ENCODE assay signal across 8 mouse cellular contexts in genomic region chr1:165934648-165935465, GRCm38 (mm10).
DNase-seq lines count a peak whose midpoint lies in the region; ATAC-seq and TF ChIP-seq lines count a peak whose summit lies in the region.

No protein-coding gene starts in this region.

- H3K9me3 ChIP-seq in liver, postnatal 0 days (ENCODE audit: low read length), result no peaks in the 10 kb centered on the region
- no peaks in the 10 kb centered on the region for H3K9me3 ChIP-seq in forebrain, postnatal 0 days (ENCODE audit: low read length)
- H3K9me3 ChIP-seq in kidney, embryonic 16.5 days (ENCODE audit: low read length), result no peaks in the 10 kb centered on the region

- H3K79me2 ChIP-seq in macrophage (ENCODE audit: inconsistent target), result peaks cover 18% of the 10 kb centered on the region; the same call in 1 of the 2 replicates

- H3K36me3 ChIP-seq in liver, postnatal 0 days (replicated peaks; ENCODE audit: insufficient read depth, low read length), result no peaks in the 10 kb centered on the region
- H3K36me3 ChIP-seq in forebrain, postnatal 0 days (ENCODE audit: insufficient read depth), result no peaks in the 10 kb centered on the region
- no peaks in the 10 kb centered on the region for H3K36me3 ChIP-seq in macrophage (ENCODE audit: inconsistent target)
- no peaks in the 10 kb centered on the region for H3K36me3 ChIP-seq in kidney, embryonic 16.5 days (ENCODE audit: insufficient read depth, low read length)

- no peaks in the 10 kb centered on the region for H3K27me3 ChIP-seq in liver, postnatal 0 days (ENCODE audit: insufficient read depth, low read length)
- no peaks in the 10 kb centered on the region for H3K27me3 ChIP-seq in forebrain, postnatal 0 days (ENCODE audit: insufficient read depth, low read length)
- H3K27me3 ChIP-seq in kidney, embryonic 16.5 days (ENCODE audit: insufficient read depth, low read length), result no peaks in the 10 kb centered on the region

- no peak for DNase-seq in liver, postnatal 0 days
- DNase-seq in liver, result no peak
- DNase-seq in forebrain, postnatal 0 days, result peak; percentile 85
- DNase-seq in right cerebral cortex, postnatal 4 days, result peak; percentile 20
- no peak for DNase-seq in urinary bladder, postnatal 10 days (ENCODE audit: low spot score)
- DNase-seq in embryo, embryonic 10.5 days (ENCODE audit: low spot score), result no peak

- H3K9ac ChIP-seq in liver, postnatal 0 days (replicated peaks), result no peak overlapping the region
- H3K9ac ChIP-seq in forebrain, postnatal 0 days, result peak overlapping the region; percentile 39; the same call in 1 of the 2 replicates
- H3K9ac ChIP-seq in kidney, embryonic 16.5 days (replicated peaks; ENCODE audit: low read length), result no peak overlapping the region

- peaks cover 3% of the 10 kb centered on the region for H3K4me1 ChIP-seq in liver, postnatal 0 days (ENCODE audit: insufficient read depth)
- 0 out of 2 replicates have a peak, but pooled peaks cover 4% of the 10 kb centered on the region for H3K4me1 ChIP-seq in forebrain, postnatal 0 days (ENCODE audit: insufficient read depth)
- no peaks in the 10 kb centered on the region; the same call in 1 of the 2 replicates for H3K4me1 ChIP-seq in kidney, embryonic 16.5 days (ENCODE audit: insufficient read depth, low read length)

- peak overlapping the region; percentile 16 for H3K4me2 ChIP-seq in liver, postnatal 0 days (ENCODE audit: low read depth, low read length)
- peak overlapping the region; percentile 46 for H3K4me2 ChIP-seq in forebrain, postnatal 0 days (ENCODE audit: low read depth)
- no peak overlapping the region for H3K4me2 ChIP-seq in kidney, embryonic 16.5 days (replicated peaks; ENCODE audit: low read depth, low read length)

- ATAC-seq in liver, postnatal 0 days, result peak; percentile 44; the same call in 1 of the 2 replicates
- peak; percentile 98 for ATAC-seq in forebrain, postnatal 0 days
- ATAC-seq in kidney, embryonic 16.5 days (ENCODE audit: low FRiP score, low TSS enrichment), result no peak

- TF ChIP-seq CTCF in liver, postnatal 0 days (IDR thresholded peaks at IDR 0.05; ENCODE audit: low read depth), result no peak
- no peak for TF ChIP-seq CTCF in forebrain, postnatal 0 days (IDR thresholded peaks at IDR 0.05; ENCODE audit: low read depth)

- 39% methylated on average over 7 of the region's 7 CpGs for WGBS in liver, postnatal 0 days (ENCODE audit: insufficient replicate concordance)
- WGBS in forebrain, postnatal 0 days, result 13% methylated on average over 7 of the region's 7 CpGs
- 9% methylated on average over 7 of the region's 7 CpGs for WGBS in macrophage (ENCODE audit: missing documents)
- 67% methylated on average over 7 of the region's 7 CpGs for whole genome bisulfite sequencing in kidney, embryonic 16.5 days

- H3K27ac ChIP-seq in liver, postnatal 0 days (ENCODE audit: low read depth), result peak overlapping the region; percentile 46
- peak overlapping the region; percentile 82 for H3K27ac ChIP-seq in forebrain, postnatal 0 days (ENCODE audit: low read depth, low read length)
- no peak overlapping the region for H3K27ac ChIP-seq in macrophage
- H3K27ac ChIP-seq in kidney, embryonic 16.5 days (ENCODE audit: low read length), result no peak overlapping the region

- H3K4me3 ChIP-seq in liver, postnatal 0 days (ENCODE audit: low read depth, low read length), result no peak overlapping the region
- H3K4me3 ChIP-seq in forebrain, postnatal 0 days (ENCODE audit: low read depth, low read length), result peak overlapping the region; percentile 38
- H3K4me3 ChIP-seq in macrophage (ENCODE audit: inconsistent target), result peak overlapping the region; percentile 2; the same call in 1 of the 2 replicates
- no peak overlapping the region for H3K4me3 ChIP-seq in kidney, embryonic 16.5 days (ENCODE audit: low read length)

- no peak for TF ChIP-seq EP300 in liver, postnatal 0 days (IDR thresholded peaks at IDR 0.05; ENCODE audit: low read depth)

Comparison
In these comparisons a context has a peak if more than half of its experiments do, and no peak if none do; other contexts are left out.
1. DNase-seq: peak in forebrain, postnatal 0 days (single experiment) and right cerebral cortex, postnatal 4 days (single experiment); none in liver, postnatal 0 days (single experiment), liver (single experiment), urinary bladder, postnatal 10 days (single experiment) and embryo, embryonic 10.5 days (single experiment).
2. H3K27ac ChIP-seq: peak in liver, postnatal 0 days (single experiment) and forebrain, postnatal 0 days (single experiment); none in macrophage (single experiment) and kidney, embryonic 16.5 days (single experiment).
3. H3K4me3 ChIP-seq: peak in forebrain, postnatal 0 days (single experiment) and macrophage (single experiment); none in liver, postnatal 0 days (single experiment) and kidney, embryonic 16.5 days (single experiment).